Mouse (Mus musculus) heart, embryonic 16.5 days (tissue): ENCODE data around the gene Scube2. TPM values are rescaled to one million over a fixed set of nuclear protein-coding genes. Genes with fewer than 3 reads are reported as not detected.

Experiments
- ATAC-seq: fragments of 200-750 bp; cut with Nextera tagmentation; replicated peaks from 2 replicates; pipeline ENCODE4 v1.8.0; 2017; ENCODE audit warnings: moderate number of reproducible peaks; ENCODE audit not compliant: insufficient read depth, low FRiP score; ENCODE audit errors: extremely low read depth
- H3K27ac ChIP-seq: fragments of 300-500 bp; sonication (generic); 2 replicates; pipeline ENCODE4 v1.5.1; 2014; ENCODE audit warnings: mild to moderate bottlenecking, low read length, control low read depth, moderate library complexity
- H3K27me3 ChIP-seq: fragments of 300-500 bp; sonication (generic); 2 replicates; pipeline ENCODE4 v1.6.1; 2014; ENCODE audit warnings: low read length, mixed read lengths; ENCODE audit not compliant: control insufficient read depth, insufficient read depth
- H3K36me3 ChIP-seq: fragments of 300-500 bp; sonication (generic); 2 replicates; pipeline ENCODE4 v1.6.1; 2014; ENCODE audit not compliant: control insufficient read depth, insufficient read depth
- H3K4me1 ChIP-seq: fragments of 300-500 bp; sonication (generic); 2 replicates; pipeline ENCODE4 v1.6.1; 2014; ENCODE audit warnings: low read length, mixed read lengths; ENCODE audit not compliant: control insufficient read depth, insufficient read depth
- H3K4me2 ChIP-seq: fragments of 300-500 bp; sonication (generic); 2 replicates; pipeline ENCODE4 v1.6.1; 2014; ENCODE audit warnings: low read depth, mild to moderate bottlenecking, control low read depth, low read length
- H3K4me3 ChIP-seq: fragments of 300-500 bp; sonication (generic); 2 replicates; pipeline ENCODE4 v1.5.1; 2014; ENCODE audit warnings: mild to moderate bottlenecking, control low read depth, low read length
- H3K9ac ChIP-seq: fragments of 300-500 bp; sonication (generic); 2 replicates; pipeline ENCODE4 v1.6.1; 2014; ENCODE audit warnings: low read length, control low read depth
- H3K9me3 ChIP-seq: fragments of 300-500 bp; sonication (generic); replicated peaks from 2 replicates; pipeline ENCODE4 v1.6.1; 2016; ENCODE audit warnings: low read length; ENCODE audit not compliant: control insufficient read depth
- WGBS: fragments of 180-500 bp; shearing (Covaris S2); extraction: QIAGEN DNeasy Blood & Tissue Kit; methylation state at CpG from one replicate; pipeline ENCODE4 v1.1.7; 2014; 5-methylcytosine and 5-hydroxymethylcytosine counted together
- polyA plus RNA-seq: library from polyadenylated mRNA; unstranded; fragments of >200 nt; fragmentation: Nextera tagmentation; extraction: Ambion mirVana; gene quantifications from 2 replicates; pipeline ENCODE4 v1.2.1, GENCODE M21; 2015

Gene Scube2
- polyA plus RNA-seq, 1 experiment from 2014 or later, result 8.9 TPM

GRCm38 (mm10) chr7:109818600-109818999, 46.9 kb downstream of the Scube2 start:
- no peak for ATAC-seq
- Histone ChIP-seq H3K27ac (no peak overlapping the region), H3K9ac (no peak overlapping the region), H3K4me2 (no peak overlapping the region), H3K4me1 (no peaks in the 10 kb centered on the region), H3K36me3 (no peaks in the 10 kb centered on the region), H3K27me3 (no peaks in the 10 kb centered on the region), H3K9me3 (no peaks in the 10 kb centered on the region), H3K4me3 (no peak overlapping the region)
- 76% methylated on average over 4 of the region's 4 CpGs for WGBS

GRCm38 (mm10) chr7:109817954-109818353, 47.5 kb downstream of the Scube2 start:
- Histone ChIP-seq H3K27me3 (no peaks in the 10 kb centered on the region), H3K4me2 (no peak overlapping the region), H3K9ac (no peak overlapping the region), H3K36me3 (no peaks in the 10 kb centered on the region), H3K4me1 (no peaks in the 10 kb centered on the region), H3K4me3 (no peak overlapping the region), H3K9me3 (no peaks in the 10 kb centered on the region), H3K27ac (no peak overlapping the region)
- no peak for ATAC-seq

DNA sequence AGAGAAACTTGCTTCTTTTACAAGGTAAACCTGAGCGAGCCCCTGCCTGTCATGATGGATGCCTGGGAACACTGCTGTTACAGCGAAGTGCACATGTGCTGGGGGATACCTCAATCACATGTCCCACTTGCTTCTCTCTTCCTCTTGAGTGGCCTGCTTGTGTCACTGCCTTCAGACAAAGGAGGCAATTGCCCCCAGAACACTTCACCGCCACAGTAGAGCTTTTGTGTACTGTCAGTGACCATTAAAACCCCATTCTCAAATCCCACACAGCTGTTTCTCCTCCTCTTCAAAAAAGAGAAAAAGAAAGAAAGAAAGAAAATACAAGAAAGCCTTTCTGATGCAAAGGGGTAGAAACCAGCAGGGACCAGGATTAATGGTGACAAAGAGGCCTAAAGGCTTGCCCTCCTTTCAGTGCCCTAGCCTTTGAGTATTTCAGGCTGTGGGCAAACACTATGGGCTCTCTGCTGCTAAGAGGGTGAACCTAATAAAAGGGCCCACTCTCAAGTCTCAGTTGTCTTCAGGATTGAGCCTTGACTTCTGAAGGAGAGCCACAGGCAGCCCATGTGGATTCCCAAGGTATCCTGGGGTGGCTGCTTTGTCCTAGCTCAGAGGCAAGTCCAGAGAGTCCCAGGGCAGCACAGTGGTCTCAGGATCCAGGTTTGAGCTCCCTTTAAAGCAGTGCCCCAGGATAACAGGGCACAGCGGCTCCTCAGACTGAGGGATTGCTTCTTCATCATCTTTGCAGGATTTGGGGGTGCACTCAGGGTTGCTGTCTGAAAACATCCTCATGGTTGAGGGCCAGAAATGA, 51.9 kb downstream of the Scube2 start:
- Histone ChIP-seq H3K9me3 (no peaks in the 10 kb centered on the region), H3K27me3 (no peaks in the 10 kb centered on the region), H3K4me1 (no peaks in the 10 kb centered on the region), H3K36me3 (no peaks in the 10 kb centered on the region), H3K9ac (no peak overlapping the region), H3K27ac (no peak overlapping the region), H3K4me2 (no peak overlapping the region), H3K4me3 (no peak overlapping the region)
- 72% methylated on average over 4 of the region's 4 CpGs for WGBS
- ATAC-seq, result no peak

DNA sequence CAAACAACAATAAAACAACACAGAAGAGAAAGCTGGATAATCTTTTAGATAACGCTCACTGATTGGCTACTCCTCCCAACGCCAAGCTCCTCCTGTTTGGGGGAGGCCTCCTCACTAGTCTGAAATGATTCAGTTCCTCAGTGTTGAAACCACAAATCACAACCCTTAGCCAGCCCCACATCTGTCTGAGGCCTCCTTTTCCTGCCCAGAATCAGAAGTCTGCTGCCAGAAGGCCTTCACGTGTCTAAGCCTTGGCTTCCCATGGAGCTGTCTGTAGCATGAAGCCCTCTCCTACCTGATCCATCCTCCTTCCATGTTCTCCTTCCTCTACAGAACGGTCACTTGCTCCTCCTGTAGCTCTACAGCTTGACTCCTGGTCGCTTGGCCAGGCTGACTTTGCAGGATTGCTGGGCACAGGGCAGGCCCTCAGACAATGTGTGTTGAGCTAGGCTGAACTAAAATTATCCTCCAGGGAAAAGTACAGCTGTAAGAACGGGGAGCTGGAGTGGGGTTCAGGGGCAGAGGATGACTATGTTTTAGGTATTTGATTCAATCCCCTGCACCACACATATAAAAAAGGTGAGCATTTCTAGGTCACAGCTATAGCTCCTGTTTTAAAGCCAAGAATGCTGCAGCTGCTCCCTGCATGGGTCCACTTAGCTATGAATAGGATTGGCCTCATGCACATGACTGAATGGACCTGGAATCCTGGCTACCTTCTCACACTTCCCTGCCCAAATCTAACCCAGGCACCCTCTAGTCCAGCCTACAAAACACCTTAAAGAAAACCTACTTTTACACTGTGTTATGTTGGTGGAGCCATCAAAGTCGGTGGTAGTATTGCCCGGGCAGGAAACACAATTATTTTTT, 57.6 kb downstream of the Scube2 start:
- 63% methylated on average over 8 of the region's 8 CpGs for WGBS
- Histone ChIP-seq H3K4me1 (peaks cover 23% of the 10 kb centered on the region), H3K27ac (peak overlapping the region; percentile 81), H3K4me2 (no peak overlapping the region), H3K9me3 (no peaks in the 10 kb centered on the region), H3K36me3 (no peaks in the 10 kb centered on the region), H3K9ac (peak overlapping the region; percentile 15; the same call in 1 of the 2 replicates), H3K27me3 (no peaks in the 10 kb centered on the region), H3K4me3 (no peak overlapping the region)
- ATAC-seq, result peak; percentile 80

- Histone ChIP-seq H3K36me3 (no peaks in the 10 kb centered on the region), H3K4me1 (peaks cover 31% of the 10 kb centered on the region), H3K27ac (no peak overlapping the region), H3K27me3 (no peaks in the 10 kb centered on the region), H3K9me3 (no peaks in the 10 kb centered on the region), H3K9ac (no peak overlapping the region), H3K4me2 (no peak overlapping the region), H3K4me3 (no peak overlapping the region)
- 62% methylated on average over 6 of the region's 6 CpGs for WGBS
- no peak for ATAC-seq
Observed at GRCm38 (mm10) chr7:109804843-109805242, 60.6 kb downstream of the Scube2 start.

- H3K4me1 ChIP-seq, result peaks cover 31% of the 10 kb centered on the region
- no peak for ATAC-seq
- H3K36me3 ChIP-seq, result no peaks in the 10 kb centered on the region
- no peak overlapping the region for H3K4me2 ChIP-seq
- peak overlapping the region; percentile 65; the same call in 1 of the 2 replicates for H3K27ac ChIP-seq
- H3K9me3 ChIP-seq, result no peaks in the 10 kb centered on the region
- H3K27me3 ChIP-seq, result no peaks in the 10 kb centered on the region
- WGBS, result 84% methylated on average over 6 of the region's 6 CpGs
- H3K9ac ChIP-seq, result no peak overlapping the region
- no peak overlapping the region for H3K4me3 ChIP-seq
Observed at GRCm38 (mm10) chr7:109804355-109804754, 61.1 kb downstream of the Scube2 start.

- no peak for ATAC-seq
- Histone ChIP-seq H3K27ac (peak overlapping the region; percentile 65), H3K9ac (no peak overlapping the region)
Observed at GRCm38 (mm10) chr7:109803516-109803915, 62.0 kb downstream of the Scube2 start.

GRCm38 (mm10) chr7:109800626-109801025, 64.9 kb downstream of the Scube2 start:
- Histone ChIP-seq H3K9me3 (no peaks in the 10 kb centered on the region), H3K27me3 (no peaks in the 10 kb centered on the region), H3K27ac (no peak overlapping the region), H3K9ac (no peak overlapping the region), H3K36me3 (no peaks in the 10 kb centered on the region), H3K4me2 (no peak overlapping the region), H3K4me1 (peaks cover 38% of the 10 kb centered on the region), H3K4me3 (no peak overlapping the region)
- no peak for ATAC-seq
- 82% methylated on average over 4 of the region's 4 CpGs for WGBS

More at GRCm38 (mm10) chr7:109803516-109803915, 62.0 kb downstream of the Scube2 start:
- H3K27me3 ChIP-seq, result no peaks in the 10 kb centered on the region
- 19% methylated on average over 1 of the region's 1 CpGs for WGBS
- H3K4me3 ChIP-seq, result no peak overlapping the region
- H3K9me3 ChIP-seq, result no peaks in the 10 kb centered on the region
- H3K4me1 ChIP-seq, result peaks cover 39% of the 10 kb centered on the region
- H3K4me2 ChIP-seq, result no peak overlapping the region
- no peaks in the 10 kb centered on the region for H3K36me3 ChIP-seq

- Histone ChIP-seq H3K4me3 (no peak overlapping the region), H3K27ac (no peak overlapping the region), H3K4me1 (peaks cover 45% of the 10 kb centered on the region), H3K9me3 (no peaks in the 10 kb centered on the region), H3K27me3 (no peaks in the 10 kb centered on the region), H3K4me2 (no peak overlapping the region), H3K36me3 (no peaks in the 10 kb centered on the region), H3K9ac (no peak overlapping the region)
- WGBS, result 49% methylated on average over 11 of the region's 11 CpGs
- no peak for ATAC-seq
Observed at GRCm38 (mm10) chr7:109799168-109799567, 66.3 kb downstream of the Scube2 start.
